Mouse (Mus musculus) megakaryocyte, embryonic 14.5 days (primary cell): Measurements from ENCODE around the gene H1foo.

Experiments
- FLI1 ChIP-seq: IDR thresholded peaks from 2 replicates; pipeline ENCODE4 v1.6.1; 2012; ENCODE audit warnings: low read length, inconsistent platforms, mixed read lengths
- GATA1 ChIP-seq: IDR thresholded peaks from 3 replicates; pipeline ENCODE4 v1.6.1; 2012; ENCODE audit warnings: mixed read lengths, low read length, inconsistent platforms, borderline replicate concordance

- no peak for TF ChIP-seq GATA1
- no peak for TF ChIP-seq FLI1
These were observed 14.7 kb upstream of the H1foo start for GRCm38 (mm10) chr6:115930018-115930417.
